Mouse (Mus musculus) inflammation-experienced regulatory T-cells, adult 6 months (primary cell): Measurements from ENCODE around the gene Oas3. TPM values are rescaled to one million over a fixed set of nuclear protein-coding genes. Genes with fewer than 3 reads are reported as not detected.

Experiments
- polyA plus RNA-seq, 3 experiments: library from polyadenylated mRNA; unstranded; fragments of 100-300 nt; shearing (Covaris generic); gene quantifications; one replicate each; pipeline ENCODE4 v1.2.1; 2017

Gene Oas3
- polyA plus RNA-seq, 3 experiments from 2014 or later, result 9.6 to 35.3 (median 10.0) TPM

Other genes with a start within 250 kb of the Oas3 start
- gene Tpcn1, start 189.0 kb downstream of the Oas3 start, polyA plus RNA-seq, result 10 to 100 TPM in 2 of 3 experiments, 1 to 10 TPM in 1; 6.4 to 15.8 (median 12.6) TPM
- under 1 TPM in 1 of 3 experiments, not detected in 2; 0.91 TPM for gene Iqcd, start 188.6 kb downstream of the Oas3 start, polyA plus RNA-seq
- 1 to 10 TPM; 2.1 to 3.5 (median 3.2) TPM for gene Rita1, start 165.1 kb downstream of the Oas3 start, polyA plus RNA-seq
- gene Ddx54, start 164.9 kb downstream of the Oas3 start, polyA plus RNA-seq, result 10 to 100 TPM; 13.0 to 21.1 (median 13.4) TPM
- not detected for gene Cfap73, start 143.4 kb downstream of the Oas3 start, polyA plus RNA-seq
- 1 to 10 TPM; 6.8 to 9.7 (median 6.8) TPM for gene Rasal1, start 128.8 kb downstream of the Oas3 start, polyA plus RNA-seq
- 10 to 100 TPM; 41.0 to 52.7 (median 49.6) TPM for gene Dtx1, start 65.7 kb downstream of the Oas3 start, polyA plus RNA-seq
- 1 to 10 TPM in 1 of 3 experiments, under 1 TPM in 2; 0.71 to 2.2 (median 0.95) TPM for gene Oas2, start 27.8 kb downstream of the Oas3 start, polyA plus RNA-seq
- not detected for gene Oas1e, start 17.9 kb upstream of the Oas3 start, polyA plus RNA-seq
- 10 to 100 TPM; 12.0 to 14.0 (median 13.6) TPM for gene Oas1c, start 34.9 kb upstream of the Oas3 start, polyA plus RNA-seq
- gene Oas1f, start 69.7 kb upstream of the Oas3 start, polyA plus RNA-seq, result not detected
- gene Oas1h, start 83.8 kb upstream of the Oas3 start, polyA plus RNA-seq, result not detected
- gene Oas1g, start 110.0 kb upstream of the Oas3 start, polyA plus RNA-seq, result 1 to 10 TPM in 1 of 3 experiments, under 1 TPM in 1, not detected in 1; 0.68 to 2.0 TPM
- gene Oas1a, start 129.9 kb upstream of the Oas3 start, polyA plus RNA-seq, result 10 to 100 TPM; 31.0 to 53.3 (median 33.8) TPM
- not detected for gene Oas1d, start 136.9 kb upstream of the Oas3 start, polyA plus RNA-seq
- gene Rph3a, start 232.4 kb upstream of the Oas3 start, polyA plus RNA-seq, result not detected